Mouse (Mus musculus) G1E (cell line): ENCODE measurements around the gene Magoh.

Experiments
- CTCF ChIP-seq: IDR thresholded peaks from 2 replicates; pipeline ENCODE4 v1.5.1; 2012; ENCODE audit warnings: low read depth, low read length, inconsistent platforms, mixed read lengths
- GATA1 ChIP-seq: IDR thresholded peaks from 2 replicates; pipeline ENCODE4 v1.6.1; 2012; ENCODE audit warnings: borderline replicate concordance, low read length, inconsistent platforms, mixed read lengths
- POLR2AphosphoS5 ChIP-seq: IDR thresholded peaks from 2 replicates; pipeline ENCODE4 v1.6.1; 2012; ENCODE audit warnings: low read depth, low read length, inconsistent platforms; ENCODE audit not compliant: insufficient replicate concordance
- TAL1 ChIP-seq: conservative IDR thresholded peaks from 2 replicates; pipeline ENCODE4 v1.6.1; 2012; ENCODE audit warnings: low read depth, low read length, inconsistent platforms, mixed read lengths

GRCm38 (mm10) chr4:107858995-107859394 lies 20.6 kb upstream of the Magoh start:
- TF ChIP-seq CTCF (no peak), GATA1 (no peak), POLR2AphosphoS5 (no peak), TAL1 (no peak)
